Mouse (Mus musculus): ENCODE data around the gene Rbm6.

DNA sequence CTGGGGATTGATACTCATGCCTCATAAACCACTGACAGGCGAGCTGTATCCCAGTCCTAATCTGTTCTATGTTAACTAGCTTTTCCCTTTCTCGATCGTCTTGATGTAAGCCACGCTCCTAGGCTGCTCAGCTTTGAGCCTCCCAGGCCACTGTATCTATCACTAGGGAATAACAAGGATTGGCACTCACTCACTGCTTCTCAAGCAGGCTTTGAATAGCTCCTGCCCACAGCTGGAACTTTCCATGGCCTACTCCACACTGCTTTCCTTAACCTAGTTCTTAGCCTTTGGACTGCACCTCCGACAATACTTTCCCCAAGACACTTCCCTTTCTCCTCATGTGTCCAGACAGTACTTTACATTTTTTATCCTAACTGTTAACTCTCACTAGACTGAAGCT, 104.2 kb downstream of the Rbm6 start:
- TF ChIP-seq POLR2A (IDR thresholded peaks at IDR 0.05; ENCODE audit: extremely low read depth, insufficient read depth, low read length) (no peak), CTCF (IDR thresholded peaks at IDR 0.05; ENCODE audit: extremely low read depth, insufficient read depth, low read length) (no peak)

Data from cortical plate, adult 2 months (tissue).